Mouse (Mus musculus): Measurements from ENCODE around the gene Pip4p1.

- TF ChIP-seq GATA1 (IDR thresholded peaks at IDR 0.05; ENCODE audit: borderline replicate concordance, low read length): no peak
- no peak for TF ChIP-seq FLI1 (IDR thresholded peaks at IDR 0.05; ENCODE audit: low read length)
These were observed 7.7 kb upstream of the Pip4p1 start for GRCm38 (mm10) chr14:50938119-50938908.
